Mouse (Mus musculus) heart, postnatal 0 days (tissue): ENCODE results near the gene Mocs1.

ENCODE experiments used
- CTCF ChIP-seq: IDR thresholded peaks from 2 replicates; pipeline ENCODE4 v1.5.1; 2016; ENCODE audit warnings: antibody characterized with exemption, control low read depth, low read depth
- EP300 ChIP-seq: IDR thresholded peaks from 2 replicates; pipeline ENCODE4 v1.6.1; 2016; ENCODE audit warnings: antibody characterized with exemption, low read depth

DNA sequence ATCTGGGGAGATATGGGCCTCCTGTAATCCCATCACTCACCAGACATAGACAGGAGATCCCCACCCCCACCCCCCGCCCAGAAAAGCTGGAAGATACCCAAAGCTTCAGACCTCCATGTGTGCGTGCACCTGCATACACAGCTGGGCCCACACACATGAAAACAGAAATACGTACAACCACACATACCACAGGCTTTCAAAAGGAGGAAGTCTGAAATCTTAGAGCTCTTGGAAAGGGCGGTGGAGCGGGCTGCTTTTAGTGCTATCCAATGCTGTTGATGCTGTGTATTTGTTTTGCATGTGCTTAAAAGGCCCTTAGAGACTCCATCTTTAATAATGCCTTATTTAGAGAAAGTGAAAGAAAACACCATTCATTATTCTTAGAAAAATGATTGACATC, 22.2 kb upstream of the Mocs1 start:
- TF ChIP-seq CTCF = no peak
- TF ChIP-seq EP300 = no peak
